Mouse (Mus musculus) midbrain, embryonic 15.5 days (tissue): Measurements from ENCODE around the gene Tufm. TPM values are rescaled to one million over a fixed set of nuclear protein-coding genes. Genes with fewer than 3 reads are reported as not detected.
A peak's percentile ranks its signal among the peaks of the same experiment; 100 is the strongest.

Experiments
- ATAC-seq: fragments of 200-750 bp; cut with Nextera tagmentation; replicated peaks from 2 replicates; pipeline ENCODE4 v1.8.0; 2017; ENCODE audit warnings: moderate TSS enrichment
- H3K27ac ChIP-seq: fragments of 300-500 bp; sonication (generic); 2 replicates; pipeline ENCODE4 v1.5.1; 2015; ENCODE audit warnings: mild to moderate bottlenecking, inconsistent platforms
- H3K27me3 ChIP-seq: fragments of 300-500 bp; sonication (generic); replicated peaks from 2 replicates; pipeline ENCODE4 v1.6.1; 2015; ENCODE audit warnings: inconsistent platforms
- H3K36me3 ChIP-seq: fragments of 300-500 bp; sonication (generic); replicated peaks from 2 replicates; pipeline ENCODE4 v1.6.1; 2015; ENCODE audit warnings: inconsistent platforms
- H3K4me1 ChIP-seq: fragments of 300-500 bp; sonication (generic); 2 replicates; pipeline ENCODE4 v1.6.1; 2015; ENCODE audit warnings: inconsistent platforms
- H3K4me2 ChIP-seq: fragments of 300-500 bp; sonication (generic); 2 replicates; pipeline ENCODE4 v1.6.1; 2015; ENCODE audit warnings: inconsistent platforms, mild to moderate bottlenecking, moderate library complexity
- H3K4me3 ChIP-seq: fragments of 300-500 bp; sonication (generic); 2 replicates; pipeline ENCODE4 v1.5.1; 2015; ENCODE audit warnings: mild to moderate bottlenecking, inconsistent platforms
- H3K9ac ChIP-seq: fragments of 300-500 bp; sonication (generic); 2 replicates; pipeline ENCODE4 v1.6.1; 2015; ENCODE audit warnings: mild to moderate bottlenecking, inconsistent platforms
- H3K9me3 ChIP-seq: fragments of 300-500 bp; sonication (generic); 2 replicates; pipeline ENCODE4 v1.6.1; 2016; ENCODE audit warnings: inconsistent platforms
- WGBS: fragments of 180-500 bp; shearing (Covaris S2); methylation state at CpG from one replicate; pipeline ENCODE4 v1.1.7; 2015; ENCODE audit warnings: mixed read lengths; 5-methylcytosine and 5-hydroxymethylcytosine counted together
- polyA plus RNA-seq: library from polyadenylated mRNA; unstranded; fragments of >200 nt; fragmentation: Nextera tagmentation; extraction: Ambion mirVana; gene quantifications from 2 replicates; pipeline ENCODE4 v1.2.1, GENCODE M21; 2015

The Tufm gene
- polyA plus RNA-seq: 133 and 137 TPM in 2 replicates

DNA sequence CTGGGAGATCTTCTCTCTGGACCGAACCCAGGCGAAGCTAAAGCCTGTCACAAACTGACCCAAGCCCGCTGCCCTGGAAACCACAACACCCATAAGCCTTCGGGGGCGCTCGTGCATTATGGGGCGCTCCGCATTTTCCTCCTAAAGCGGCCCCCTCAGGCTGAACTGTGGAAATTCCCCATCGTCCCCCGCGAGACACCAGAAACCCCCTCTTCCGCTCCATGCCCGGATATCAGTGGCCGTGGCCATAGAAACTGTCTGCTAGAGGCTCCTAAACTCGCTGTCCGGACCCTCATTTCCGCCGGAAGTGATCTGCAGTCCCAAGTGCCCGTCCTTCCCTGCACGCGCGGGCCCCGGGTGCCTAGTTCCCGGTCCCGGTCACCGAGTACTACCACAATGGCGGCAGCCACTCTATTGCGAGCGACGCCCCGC, at the start of gene Tufm:
Gene Tufm, plus strand, starts transcription at position 310 of the 432 bp plus-strand sequence.
- Histone ChIP-seq H3K9me3 (no peaks in the 10 kb centered on the region), H3K9ac (peak within 1 kb of the TSS; percentile 73), H3K4me3 (peak within 1 kb of the TSS; percentile 73), H3K27me3 (0 out of 2 replicates have a peak, but pooled peaks cover 3% of the 10 kb centered on the region), H3K4me2 (peak within 1 kb of the TSS; percentile 94), H3K27ac (peak within 1 kb of the TSS; percentile 71), H3K4me1 (peaks cover 19% of the 10 kb centered on the region), H3K36me3 (peaks cover 25% of the 10 kb centered on the region; the same call in 1 of the 2 replicates)
- peak; percentile 95 for ATAC-seq
- WGBS: 0% methylated on average over 32 of the region's 32 CpGs

DNA sequence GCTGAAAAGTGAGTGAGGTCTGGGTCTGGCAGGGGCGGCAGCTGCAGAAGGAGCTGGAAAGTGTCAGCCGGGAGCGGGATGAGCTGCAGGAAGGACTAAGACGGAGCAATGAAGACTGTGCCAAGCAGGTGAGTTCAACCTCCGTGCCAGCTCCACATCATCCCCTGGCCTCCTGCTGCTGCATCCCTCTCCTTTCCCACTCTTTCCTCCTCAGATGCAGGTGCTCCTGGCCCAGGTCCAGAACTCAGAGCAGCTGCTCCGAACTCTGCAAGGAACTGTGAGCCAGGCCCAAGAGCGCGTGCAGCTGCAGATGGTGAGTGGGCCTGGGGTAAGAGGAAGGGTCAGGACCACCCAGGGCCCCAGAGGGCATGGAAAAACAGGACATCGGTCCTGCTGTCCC, 47.0 kb upstream of the Tufm start:
- H3K9ac ChIP-seq: no peak overlapping the region
- 81% methylated on average over 9 of the region's 9 CpGs for WGBS
- ATAC-seq: no peak

DNA sequence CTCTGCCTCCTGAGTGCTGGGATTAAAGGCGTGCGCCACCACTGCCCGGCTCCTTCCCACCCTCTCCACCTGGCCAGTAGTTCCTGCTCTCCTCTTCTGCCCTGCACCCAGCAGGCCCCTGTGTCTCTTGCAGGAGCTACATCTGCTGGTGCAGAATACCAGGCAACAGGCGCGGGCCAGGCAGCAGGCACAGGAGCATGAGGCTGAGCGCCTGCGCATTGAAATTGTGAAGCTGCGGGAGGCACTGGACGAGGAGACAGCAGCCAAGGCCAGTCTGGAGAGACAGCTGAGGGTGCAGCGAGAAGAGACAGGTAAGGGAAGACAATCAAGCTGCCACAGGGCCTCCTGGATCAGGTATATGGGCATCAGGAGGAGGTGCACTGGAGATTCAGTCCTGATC, 43.2 kb upstream of the Tufm start:
- WGBS: 94% methylated on average over 10 of the region's 10 CpGs
- Histone ChIP-seq H3K4me3 (no peak overlapping the region), H3K4me1 (no peaks in the 10 kb centered on the region), H3K4me2 (no peak overlapping the region), H3K27me3 (no peaks in the 10 kb centered on the region), H3K27ac (no peak overlapping the region), H3K9me3 (no peaks in the 10 kb centered on the region), H3K9ac (no peak overlapping the region), H3K36me3 (peaks cover 15% of the 10 kb centered on the region; the same call in 1 of the 2 replicates)
- no peak for ATAC-seq

More for the DNA sequence above, 47.0 kb upstream of the Tufm start:
- Histone ChIP-seq H3K27me3 (no peaks in the 10 kb centered on the region), H3K4me3 (no peak overlapping the region), H3K36me3 (peaks cover 10% of the 10 kb centered on the region; the same call in 1 of the 2 replicates), H3K4me1 (no peaks in the 10 kb centered on the region), H3K27ac (no peak overlapping the region), H3K4me2 (no peak overlapping the region), H3K9me3 (no peaks in the 10 kb centered on the region)

DNA sequence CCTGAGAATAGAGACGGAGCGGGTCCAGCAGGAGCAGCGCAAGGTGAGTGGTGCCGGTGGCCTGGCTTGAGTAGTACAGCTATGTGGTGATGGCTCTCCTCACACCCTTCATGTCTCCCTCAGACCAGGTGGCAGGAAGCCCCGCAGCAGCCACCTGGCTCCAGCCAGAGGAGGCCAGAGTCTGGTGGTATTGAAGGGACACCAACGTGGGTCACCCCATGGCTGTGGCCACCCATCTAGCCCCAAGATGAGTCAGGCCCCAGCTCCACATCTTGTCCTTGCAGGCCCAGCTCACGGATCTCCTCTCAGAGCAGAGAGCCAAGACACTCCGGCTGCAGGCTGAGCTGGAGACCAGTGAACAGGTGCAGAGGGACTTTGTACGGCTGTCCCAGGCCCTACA, 42.6 kb upstream of the Tufm start:
- 92% methylated on average over 9 of the region's 9 CpGs for WGBS
- H3K9ac ChIP-seq: no peak overlapping the region
- no peaks in the 10 kb centered on the region for H3K4me1 ChIP-seq
- ATAC-seq: no peak
- H3K9me3 ChIP-seq: no peaks in the 10 kb centered on the region
- H3K36me3 ChIP-seq: peaks cover 15% of the 10 kb centered on the region; the same call in 1 of the 2 replicates
- no peak overlapping the region for H3K4me2 ChIP-seq
- no peak overlapping the region for H3K4me3 ChIP-seq
- H3K27ac ChIP-seq: no peak overlapping the region
- no peaks in the 10 kb centered on the region for H3K27me3 ChIP-seq

DNA sequence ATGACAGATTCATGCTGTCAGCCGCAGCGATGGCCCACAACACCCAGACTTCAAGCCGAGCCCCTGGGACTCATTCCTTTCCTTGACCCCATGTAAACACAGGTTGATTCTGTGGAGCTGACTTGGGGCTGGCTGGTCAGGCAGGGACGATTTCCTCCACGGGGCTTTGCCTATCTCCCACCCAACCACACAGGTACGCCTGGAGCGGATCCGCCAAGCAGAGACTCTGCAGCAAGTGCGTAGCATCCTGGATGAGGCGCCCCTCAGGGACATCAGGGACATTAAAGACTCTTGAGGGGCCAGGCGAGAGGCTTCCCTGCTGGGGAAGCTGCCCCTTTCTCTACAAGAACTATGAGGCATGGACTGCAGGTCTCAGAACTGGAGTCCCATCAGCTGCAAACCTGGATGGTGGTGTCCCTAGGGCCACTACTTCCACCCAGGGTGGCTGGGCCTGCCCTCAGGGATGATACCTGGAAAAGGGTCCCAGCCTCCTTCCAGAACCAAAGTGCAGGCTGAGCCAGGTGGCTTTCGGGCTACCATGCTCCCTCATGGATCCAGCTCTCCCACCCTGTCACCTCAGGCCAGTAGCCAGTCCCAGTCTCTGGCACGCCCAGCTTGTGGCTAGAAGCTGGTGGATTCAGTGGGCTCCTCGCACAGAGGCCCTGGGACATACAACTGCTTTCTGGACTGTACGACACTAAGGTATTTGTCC, 41.9 kb upstream of the Tufm start:
- no peak overlapping the region for H3K27ac ChIP-seq
- no peak overlapping the region for H3K4me3 ChIP-seq
- no peak overlapping the region for H3K9ac ChIP-seq
- H3K27me3 ChIP-seq: no peaks in the 10 kb centered on the region
- WGBS: 91% methylated on average over 15 of the region's 15 CpGs
- no peaks in the 10 kb centered on the region for H3K9me3 ChIP-seq
- H3K4me1 ChIP-seq: no peaks in the 10 kb centered on the region
- no peak overlapping the region for H3K4me2 ChIP-seq
- peaks cover 15% of the 10 kb centered on the region; the same call in 1 of the 2 replicates for H3K36me3 ChIP-seq
- ATAC-seq: no peak

DNA sequence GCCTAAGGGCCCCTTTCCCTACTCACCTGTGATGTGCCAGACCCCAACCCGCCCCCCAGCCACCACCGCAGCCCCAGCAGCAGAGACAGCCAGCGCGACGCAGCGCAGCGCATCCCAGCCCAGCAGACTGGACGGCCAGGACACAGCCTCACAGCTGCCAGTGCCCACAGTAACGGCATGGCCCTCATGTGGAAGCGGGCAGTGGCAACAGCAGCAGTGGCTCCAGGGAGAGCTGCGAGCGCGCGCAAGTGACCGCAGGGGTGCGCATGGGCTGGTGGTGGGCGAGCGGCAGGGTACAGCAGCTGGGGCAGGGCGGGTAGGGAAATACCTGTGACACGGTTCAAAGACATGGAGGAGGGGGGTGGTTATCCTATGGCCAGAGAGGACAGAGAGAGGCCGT, 40.9 kb upstream of the Tufm start:
- Histone ChIP-seq H3K4me2 (no peak overlapping the region), H3K9me3 (no peaks in the 10 kb centered on the region), H3K9ac (no peak overlapping the region), H3K36me3 (peaks cover 15% of the 10 kb centered on the region; the same call in 1 of the 2 replicates), H3K27ac (no peak overlapping the region), H3K27me3 (no peaks in the 10 kb centered on the region), H3K4me1 (no peaks in the 10 kb centered on the region), H3K4me3 (no peak overlapping the region)
- ATAC-seq: no peak
- 89% methylated on average over 21 of the region's 21 CpGs for WGBS

DNA sequence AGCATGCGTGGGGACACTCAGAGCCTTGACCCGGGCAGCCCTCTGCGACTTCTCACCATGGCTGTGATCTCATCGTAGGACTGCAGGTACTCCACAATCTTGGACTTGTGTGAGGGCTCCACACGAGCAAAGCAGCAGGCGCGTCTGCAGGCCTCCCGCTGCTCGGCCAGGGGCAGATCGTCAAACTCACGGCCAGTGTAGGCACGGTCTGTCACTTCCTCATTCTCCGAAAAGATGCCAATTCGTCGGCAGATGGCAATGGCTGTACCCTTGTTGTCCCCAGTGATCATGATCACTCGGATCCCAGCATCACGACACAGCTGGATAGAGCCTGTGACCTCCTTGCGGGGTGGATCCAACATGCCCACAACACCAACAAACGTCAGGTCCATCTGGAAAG, 38.7 kb upstream of the Tufm start:
- Histone ChIP-seq H3K4me1 (no peaks in the 10 kb centered on the region), H3K36me3 (peaks cover 15% of the 10 kb centered on the region; the same call in 1 of the 2 replicates), H3K4me3 (no peak overlapping the region), H3K9me3 (no peaks in the 10 kb centered on the region), H3K27me3 (no peaks in the 10 kb centered on the region), H3K4me2 (no peak overlapping the region), H3K9ac (no peak overlapping the region), H3K27ac (no peak overlapping the region)
- WGBS: 91% methylated on average over 19 of the region's 19 CpGs
- ATAC-seq: no peak

DNA sequence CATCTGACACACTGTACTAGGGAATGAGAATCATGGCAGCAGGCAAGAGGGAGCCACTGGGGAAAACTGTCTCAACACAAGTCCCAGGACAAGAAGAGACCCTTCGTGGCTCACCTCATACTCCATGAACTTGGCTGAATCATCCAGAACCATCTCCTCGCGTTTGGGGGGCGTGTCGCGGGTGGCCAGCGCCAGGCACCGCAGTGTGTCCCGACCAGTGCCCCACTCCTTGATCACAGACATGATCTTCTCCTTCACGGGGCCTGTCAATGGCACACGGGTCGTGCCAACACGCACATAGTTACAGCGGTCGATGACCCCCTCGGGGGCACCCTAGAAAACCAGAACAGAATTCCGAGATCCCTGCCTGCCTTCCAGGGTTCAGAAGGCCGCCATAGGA, 37.2 kb upstream of the Tufm start:
- Histone ChIP-seq H3K27ac (no peak overlapping the region), H3K9ac (no peak overlapping the region), H3K4me3 (no peak overlapping the region), H3K27me3 (no peaks in the 10 kb centered on the region), H3K4me1 (no peaks in the 10 kb centered on the region), H3K9me3 (no peaks in the 10 kb centered on the region), H3K36me3 (0 out of 2 replicates have a peak, but pooled peaks cover 6% of the 10 kb centered on the region), H3K4me2 (no peak overlapping the region)
- WGBS: 92% methylated on average over 18 of the region's 18 CpGs
- no peak for ATAC-seq

DNA sequence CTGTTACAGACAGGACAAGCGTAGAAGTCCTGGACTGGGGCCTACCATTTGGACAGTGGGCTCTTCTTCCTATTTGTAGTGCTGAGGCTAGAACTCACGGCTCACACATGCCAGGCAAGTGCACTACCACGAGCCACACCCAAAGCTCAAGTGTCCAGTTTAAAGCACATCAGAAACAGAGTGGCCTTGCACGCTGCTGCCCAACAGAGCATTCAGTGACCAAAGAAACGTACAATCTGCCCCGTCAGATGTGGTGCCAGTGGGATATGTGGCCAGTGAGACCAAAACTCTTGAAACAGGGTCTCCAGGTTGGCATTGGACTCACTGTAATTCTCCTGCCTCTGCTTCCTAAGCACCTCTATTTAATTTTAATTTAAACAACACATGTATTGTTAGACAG, 36.5 kb upstream of the Tufm start:
- 91% methylated on average over 6 of the region's 6 CpGs for WGBS
- H3K27me3 ChIP-seq: no peaks in the 10 kb centered on the region
- no peaks in the 10 kb centered on the region for H3K36me3 ChIP-seq
- H3K4me1 ChIP-seq: no peaks in the 10 kb centered on the region
- H3K9me3 ChIP-seq: no peaks in the 10 kb centered on the region
- no peak overlapping the region for H3K9ac ChIP-seq
- H3K27ac ChIP-seq: no peak overlapping the region
- no peak overlapping the region for H3K4me2 ChIP-seq
- no peak for ATAC-seq
- no peak overlapping the region for H3K4me3 ChIP-seq

DNA sequence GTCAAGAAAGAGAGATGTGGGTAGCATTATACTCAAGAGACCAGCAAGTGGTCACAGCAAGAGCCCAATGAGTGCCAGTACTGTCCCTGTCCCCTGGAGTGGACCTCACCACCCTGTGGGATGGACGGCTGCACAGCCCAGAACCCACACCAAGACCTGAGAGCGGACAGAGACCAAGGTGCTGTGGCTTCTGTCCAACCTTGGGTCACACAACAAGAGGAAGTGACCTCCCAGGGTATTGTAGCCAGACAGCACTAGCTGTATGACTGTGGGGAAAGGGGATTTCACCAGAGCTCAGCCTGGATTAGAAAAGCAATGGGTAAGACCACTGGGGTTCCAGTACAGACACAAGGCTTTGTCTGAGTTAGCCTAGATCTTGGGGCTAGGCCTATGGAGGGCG, 34.9 kb upstream of the Tufm start:
- no peaks in the 10 kb centered on the region for H3K9me3 ChIP-seq
- H3K4me2 ChIP-seq: no peak overlapping the region
- no peak overlapping the region for H3K9ac ChIP-seq
- no peaks in the 10 kb centered on the region for H3K27me3 ChIP-seq
- 93% methylated on average over 3 of the region's 3 CpGs for WGBS
- no peak overlapping the region for H3K4me3 ChIP-seq
- H3K27ac ChIP-seq: no peak overlapping the region
- H3K4me1 ChIP-seq: no peaks in the 10 kb centered on the region
- ATAC-seq: no peak
- no peaks in the 10 kb centered on the region for H3K36me3 ChIP-seq

DNA sequence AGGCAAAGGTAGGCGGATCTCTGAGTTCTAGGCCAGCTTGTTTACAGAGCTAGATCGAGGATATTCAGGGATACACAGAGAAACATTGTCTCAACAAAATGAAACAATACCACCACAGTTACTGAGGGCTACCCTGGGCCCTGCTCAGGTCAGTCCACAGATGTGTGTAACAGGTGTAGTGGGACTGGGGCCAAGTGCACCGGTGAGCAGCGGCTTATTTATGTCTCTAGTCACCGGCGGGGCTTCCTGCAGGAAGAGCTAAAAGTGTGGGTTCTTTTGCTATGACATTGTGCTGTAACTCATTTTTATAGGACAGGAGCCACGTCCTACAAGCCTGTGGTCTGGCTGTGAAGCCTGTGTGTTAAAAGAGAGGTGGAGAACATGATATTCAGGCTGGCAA, 33.3 kb upstream of the Tufm start:
- Histone ChIP-seq H3K36me3 (no peaks in the 10 kb centered on the region), H3K9ac (no peak overlapping the region), H3K4me2 (no peak overlapping the region), H3K27ac (no peak overlapping the region), H3K27me3 (no peaks in the 10 kb centered on the region), H3K4me3 (no peak overlapping the region), H3K4me1 (no peaks in the 10 kb centered on the region), H3K9me3 (no peaks in the 10 kb centered on the region)
- 80% methylated on average over 7 of the region's 7 CpGs for WGBS
- ATAC-seq: no peak

DNA sequence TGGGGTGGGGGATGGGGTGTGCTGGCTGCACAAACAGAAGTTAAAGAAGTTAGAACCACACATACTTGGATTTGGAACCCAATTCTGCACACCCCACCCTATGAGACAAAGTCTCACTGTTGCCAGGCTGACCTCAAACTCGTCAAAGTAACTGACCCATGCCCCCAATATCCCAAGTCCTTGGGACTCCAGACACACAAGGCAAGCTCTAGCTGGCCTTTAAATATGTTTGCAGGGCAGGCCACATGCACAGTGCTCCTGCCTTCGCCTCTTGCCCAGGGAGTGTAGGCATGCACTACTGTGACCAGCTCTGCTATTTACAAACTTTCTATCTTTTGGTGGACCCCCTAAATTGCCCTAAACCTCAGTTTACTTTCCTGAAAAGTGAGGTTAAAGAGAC, 31.9 kb upstream of the Tufm start:
- Histone ChIP-seq H3K36me3 (no peaks in the 10 kb centered on the region), H3K9ac (no peak overlapping the region), H3K27ac (no peak overlapping the region), H3K4me3 (no peak overlapping the region), H3K4me2 (no peak overlapping the region), H3K4me1 (no peaks in the 10 kb centered on the region), H3K9me3 (no peaks in the 10 kb centered on the region), H3K27me3 (no peaks in the 10 kb centered on the region)
- no peak for ATAC-seq
- WGBS: 74% methylated on average over 2 of the region's 2 CpGs
